Mouse (Mus musculus): ENCODE results near the gene Zfp750. TPM values are rescaled to one million over a fixed set of nuclear protein-coding genes. Genes with fewer than 3 reads are reported as not detected.

The Zfp750 gene
- total RNA-seq, 4 experiments from 2014 or later: 0.59 to 0.73 TPM; not detected in 2

DNA sequence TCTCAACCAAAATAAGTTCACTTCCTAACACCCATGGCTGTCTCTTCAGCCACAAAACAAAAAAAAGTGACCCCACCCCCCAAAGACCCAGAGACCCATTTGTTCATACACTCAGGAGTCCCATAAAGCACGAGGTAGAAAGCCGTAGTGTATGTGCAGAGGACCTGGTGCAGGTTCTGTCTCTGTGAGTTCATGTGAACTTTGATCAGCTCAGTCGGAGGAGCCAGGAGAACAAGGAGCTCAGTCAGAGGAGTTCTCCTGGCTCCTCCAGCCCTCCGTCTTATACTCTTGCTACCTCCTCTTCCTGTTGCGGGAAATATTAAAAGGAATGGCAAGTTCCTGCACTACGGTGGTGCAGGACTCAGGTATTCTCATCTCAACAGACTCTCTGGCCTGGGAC is 51.7 kb downstream of the Zfp750 start:
- no peak for DNase-seq

Other genes starting within 250 kb of the Zfp750 start
- gene Wdr45b, start 164.9 kb downstream of the Zfp750 start, total RNA-seq (2022): 10 to 100 TPM; 53.6 to 63.4 (median 58.4) TPM
- 1 to 10 TPM; 7.6 to 9.6 (median 8.6) TPM for gene Rab40b, start 131.1 kb downstream of the Zfp750 start, total RNA-seq (2022)
- gene Fn3krp, start 97.9 kb downstream of the Zfp750 start, total RNA-seq (2022): 10 to 100 TPM; 19.1 to 27.6 (median 21.9) TPM
- gene Fn3k, start 84.4 kb downstream of the Zfp750 start, total RNA-seq (2022): 1 to 10 TPM; 5.6 to 8.9 (median 6.3) TPM
- gene Tbcd, start 67.4 kb downstream of the Zfp750 start, total RNA-seq (2022): 10 to 100 TPM; 44.5 to 48.1 (median 46.8) TPM
- 10 to 100 TPM; 11.4 to 16.4 (median 14.5) TPM for gene B3gntl1, start 153.8 kb upstream of the Zfp750 start, total RNA-seq (2022)
- gene Metrnl, start 182.2 kb upstream of the Zfp750 start, total RNA-seq (2022): 10 to 100 TPM; 10.8 to 29.6 (median 21.0) TPM

Measured in adrenal gland, adult 8-10 months (tissue).